Mouse (Mus musculus): ENCODE data around the gene Arl16. TPM values are rescaled to one million over a fixed set of nuclear protein-coding genes. Genes with fewer than 3 reads are reported as not detected.

Gene Arl16
- total and polyA plus RNA-seq, 2 experiments from 2014 or later = 25.1 to 48.3 TPM

GRCm38 (mm10) chr11:120492024-120492877 lies 24.8 kb upstream of the Arl16 start:
- WGBS = 0% methylated on average over 45 of the region's 48 CpGs

GRCm38 (mm10) chr11:120491317-120492023 lies 24.1 kb upstream of the Arl16 start, which contains the start of gene Slc25a10:
TSS of gene Slc25a10 (plus strand) at chr11:120491840.
- peaks cover 19% of the 10 kb centered on the region for H3K4me1 ChIP-seq (ENCODE audit: control insufficient read depth, insufficient read depth)
- peak within 1 kb of the TSS; percentile 81 for H3K27ac ChIP-seq (ENCODE audit: low read depth)
- H3K9me3 ChIP-seq (replicated peaks; ENCODE audit: control insufficient read depth, low read length) = no peaks in the 10 kb centered on the region
- no peaks in the 10 kb centered on the region for H3K27me3 ChIP-seq (ENCODE audit: control insufficient read depth, insufficient read depth, low read length)
- peaks cover 49% of the 10 kb centered on the region for H3K36me3 ChIP-seq (replicated peaks; ENCODE audit: control insufficient read depth, insufficient read depth, low read length)
- peak within 1 kb of the TSS; percentile 73 for H3K9ac ChIP-seq (replicated peaks; ENCODE audit: low read depth, low read length)
- no peak for TF ChIP-seq EP300 (IDR thresholded peaks at IDR 0.05; ENCODE audit: low read depth)
- no peak for TF ChIP-seq CTCF (IDR thresholded peaks at IDR 0.05; ENCODE audit: low read depth)
- peak within 1 kb of the TSS; percentile 95 for H3K4me3 ChIP-seq (ENCODE audit: low read depth, low read length)
- peak within 1 kb of the TSS; percentile 97 for H3K4me2 ChIP-seq (ENCODE audit: low read depth, low read length)
- peak; percentile 92 for DNase-seq (ENCODE audit: low spot score)
- ATAC-seq (ENCODE audit: insufficient read depth, low read depth) = peak; percentile 85
- under 1% methylated on average over 35 of the region's 35 CpGs for WGBS

More at GRCm38 (mm10) chr11:120492024-120492877, 24.8 kb upstream of the Arl16 start:
- peak overlapping the region; percentile 95 for H3K4me3 ChIP-seq (ENCODE audit: low read depth, low read length)
- H3K4me2 ChIP-seq (ENCODE audit: low read depth, low read length) = peak overlapping the region; percentile 97
- ATAC-seq (ENCODE audit: insufficient read depth, low read depth) (peak; percentile 60), DNase-seq (ENCODE audit: low spot score) (peak; percentile 80)
- peak; percentile 33 for TF ChIP-seq CTCF (IDR thresholded peaks at IDR 0.05; ENCODE audit: low read depth)
- no peak for TF ChIP-seq EP300 (IDR thresholded peaks at IDR 0.05; ENCODE audit: low read depth)
- peaks cover 19% of the 10 kb centered on the region for H3K4me1 ChIP-seq (ENCODE audit: control insufficient read depth, insufficient read depth)
- no peaks in the 10 kb centered on the region for H3K9me3 ChIP-seq (replicated peaks; ENCODE audit: control insufficient read depth, low read length)
- peak overlapping the region; percentile 81 for H3K27ac ChIP-seq (ENCODE audit: low read depth)
- H3K9ac ChIP-seq (replicated peaks; ENCODE audit: low read depth, low read length) = peak overlapping the region; percentile 73
- H3K27me3 ChIP-seq (ENCODE audit: control insufficient read depth, insufficient read depth, low read length) = no peaks in the 10 kb centered on the region
- peaks cover 49% of the 10 kb centered on the region for H3K36me3 ChIP-seq (replicated peaks; ENCODE audit: control insufficient read depth, insufficient read depth, low read length)

GRCm38 (mm10) chr11:120490291-120491046 lies 23.1 kb upstream of the Arl16 start:
- Histone ChIP-seq H3K4me2 (ENCODE audit: low read depth, low read length) (peak overlapping the region; percentile 97; the same call in 1 of the 2 replicates), H3K4me3 (ENCODE audit: low read depth, low read length) (no peak overlapping the region), H3K9me3 (replicated peaks; ENCODE audit: control insufficient read depth, low read length) (no peaks in the 10 kb centered on the region), H3K9ac (replicated peaks; ENCODE audit: low read depth, low read length) (no peak overlapping the region), H3K27me3 (ENCODE audit: control insufficient read depth, insufficient read depth, low read length) (no peaks in the 10 kb centered on the region), H3K36me3 (replicated peaks; ENCODE audit: control insufficient read depth, insufficient read depth, low read length) (peaks cover 42% of the 10 kb centered on the region), H3K27ac (ENCODE audit: low read depth) (no peak overlapping the region), H3K4me1 (ENCODE audit: control insufficient read depth, insufficient read depth) (peaks cover 24% of the 10 kb centered on the region)
- no peak for DNase-seq (ENCODE audit: low spot score)
- TF ChIP-seq CTCF (IDR thresholded peaks at IDR 0.05; ENCODE audit: low read depth) (no peak), EP300 (IDR thresholded peaks at IDR 0.05; ENCODE audit: low read depth) (no peak)
- WGBS = 32% methylated on average over 4 of the region's 4 CpGs
- no peak for ATAC-seq (ENCODE audit: insufficient read depth, low read depth)

- DNase-seq (ENCODE audit: low spot score) (peak; percentile 91), ATAC-seq (ENCODE audit: insufficient read depth, low read depth) (0 out of 2 replicates have a peak, but pooled peaks have one; percentile 12)
- Histone ChIP-seq H3K27me3 (ENCODE audit: control insufficient read depth, insufficient read depth, low read length) (no peaks in the 10 kb centered on the region), H3K36me3 (replicated peaks; ENCODE audit: control insufficient read depth, insufficient read depth, low read length) (peaks cover 29% of the 10 kb centered on the region), H3K4me1 (ENCODE audit: control insufficient read depth, insufficient read depth) (peaks cover 26% of the 10 kb centered on the region), H3K4me2 (ENCODE audit: low read depth, low read length) (no peak overlapping the region), H3K9ac (replicated peaks; ENCODE audit: low read depth, low read length) (no peak overlapping the region), H3K4me3 (ENCODE audit: low read depth, low read length) (no peak overlapping the region), H3K9me3 (replicated peaks; ENCODE audit: control insufficient read depth, low read length) (no peaks in the 10 kb centered on the region), H3K27ac (ENCODE audit: low read depth) (peak overlapping the region; percentile 22; the same call in 1 of the 2 replicates)
- WGBS = 60% methylated on average over 4 of the region's 4 CpGs
- 0 out of 2 replicates have a peak, but pooled peaks have one; percentile 38 for TF ChIP-seq EP300 (IDR thresholded peaks at IDR 0.05; ENCODE audit: low read depth)
- TF ChIP-seq CTCF (IDR thresholded peaks at IDR 0.05; ENCODE audit: low read depth) = peak; percentile 88
Measured at GRCm38 (mm10) chr11:120489054-120489761, 21.8 kb upstream of the Arl16 start.

Data from heart, postnatal 0 days (tissue).